Mouse (Mus musculus) ES-E14 (cell line): ENCODE results near the gene Odf4.

Experiments
- CHD2 ChIP-seq: IDR thresholded peaks from 2 replicates; pipeline ENCODE4 v1.6.1; 2014; ENCODE audit warnings: mild to moderate bottlenecking, low read depth, low read length, inconsistent platforms
- MAFK ChIP-seq: IDR thresholded peaks from 2 replicates; pipeline ENCODE4 v1.6.1; 2014; ENCODE audit warnings: mild to moderate bottlenecking, low read depth, low read length, inconsistent platforms; ENCODE audit not compliant: insufficient read depth
- ZNF384 ChIP-seq: IDR thresholded peaks from 2 replicates; pipeline ENCODE4 v1.6.1; 2012; ENCODE audit warnings: low read depth, low read length, inconsistent platforms

DNA sequence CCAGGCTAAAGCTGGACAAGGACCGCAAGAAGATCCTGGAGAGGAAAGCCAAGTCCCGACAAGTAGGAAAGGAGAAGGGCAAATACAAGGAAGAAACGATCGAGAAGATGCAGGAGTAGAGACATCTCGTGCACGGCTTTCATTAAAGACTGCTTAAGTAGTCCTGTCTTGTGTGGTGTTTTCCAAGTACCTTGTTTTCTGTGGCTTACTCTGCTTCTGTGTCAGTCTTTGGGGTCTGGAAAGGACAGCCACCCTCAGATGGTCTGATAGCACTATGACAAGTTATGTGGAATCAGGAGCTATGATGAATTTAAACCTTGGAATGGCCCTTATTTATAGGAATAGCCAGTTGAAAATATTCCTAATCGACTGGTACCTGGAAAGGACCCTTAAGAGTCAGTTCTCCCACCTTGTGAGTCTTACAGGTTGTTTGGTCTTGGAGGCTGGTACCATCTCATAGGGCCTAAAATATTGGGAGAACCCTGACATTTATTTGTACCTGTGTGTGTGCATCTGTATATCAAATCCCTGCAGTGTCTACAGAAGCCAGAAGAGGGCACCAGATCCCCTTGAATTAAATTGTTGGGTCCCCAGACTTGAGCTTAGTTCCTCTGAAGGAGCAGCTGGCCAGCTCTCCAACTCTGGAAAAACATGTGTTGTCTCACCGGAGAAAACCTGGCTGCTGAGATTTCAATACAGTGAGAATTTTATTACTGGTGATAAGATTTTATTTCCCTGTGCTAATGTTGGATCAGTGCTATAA is 22.3 kb downstream of the Odf4 start:
- no peak for TF ChIP-seq ZNF384
- TF ChIP-seq MAFK, result no peak
- no peak; the same call in 1 of the 2 replicates for TF ChIP-seq CHD2
